Mouse (Mus musculus): ENCODE results near the gene Slc9a9. TPM values are rescaled to one million over a fixed set of nuclear protein-coding genes. Genes with fewer than 3 reads are reported as not detected.
"Not testable (repeated sequence)": the region's sequence is repeated elsewhere in the genome, so short reads cannot be mapped to it uniquely, and the experiment has no call there.

The Slc9a9 gene
- polyA plus RNA-seq (2016; fragmentation: Nextera tagmentation; extraction: Ambion mirVana), result 4.8 and 5.6 TPM in 2 replicates

GRCm38 (mm10) chr9:94669791-94670577 lies at the start of gene Slc9a9:
Gene Slc9a9, plus strand, starts transcription at chr9:94669909.
- WGBS, result 2% methylated on average over 23 of the region's 23 CpGs
- Histone ChIP-seq H3K4me1 (no peaks in the 10 kb centered on the region; the same call in 1 of the 2 replicates), H3K36me3 (no peaks in the 10 kb centered on the region), H3K9me3 (no peaks in the 10 kb centered on the region), H3K27ac (0 out of 2 replicates have a peak within 1 kb of the TSS, but pooled peaks have one; percentile 7), H3K27me3 (no peaks in the 10 kb centered on the region), H3K9ac (0 out of 2 replicates have a peak within 1 kb of the TSS, but pooled peaks have one; percentile 7), H3K4me2 (replicated peaks) (peak within 1 kb of the TSS; percentile 65), H3K4me3 (peak within 1 kb of the TSS; percentile 42)
- ATAC-seq (ENCODE audit: insufficient number of reproducible peaks, insufficient read depth, low FRiP score, low TSS enrichment), result peak; percentile 79

- no peaks in the 10 kb centered on the region for H3K4me1 ChIP-seq
- no peaks in the 10 kb centered on the region for H3K9me3 ChIP-seq
- H3K36me3 ChIP-seq, result no peaks in the 10 kb centered on the region
- H3K27me3 ChIP-seq, result no peaks in the 10 kb centered on the region
- WGBS, result 77% methylated on average over 6 of the region's 6 CpGs
- no peak for ATAC-seq (ENCODE audit: insufficient number of reproducible peaks, insufficient read depth, low FRiP score, low TSS enrichment)
- no peak overlapping the region for H3K27ac ChIP-seq
- H3K4me2 ChIP-seq (replicated peaks), result no peak overlapping the region
- no peak overlapping the region for H3K4me3 ChIP-seq
- H3K9ac ChIP-seq, result no peak overlapping the region
These were observed 49.4 kb upstream of the Slc9a9 start for GRCm38 (mm10) chr9:94620342-94620741.

- Histone ChIP-seq H3K4me2 (replicated peaks) (no peak overlapping the region), H3K36me3 (no peaks in the 10 kb centered on the region), H3K4me1 (no peaks in the 10 kb centered on the region), H3K27ac (no peak overlapping the region), H3K27me3 (no peaks in the 10 kb centered on the region), H3K9ac (no peak overlapping the region), H3K9me3 (no peaks in the 10 kb centered on the region), H3K4me3 (no peak overlapping the region)
- 73% methylated on average over 10 of the region's 10 CpGs for WGBS
- ATAC-seq (ENCODE audit: insufficient number of reproducible peaks, insufficient read depth, low FRiP score, low TSS enrichment), result no peak
These were observed 48.9 kb upstream of the Slc9a9 start for GRCm38 (mm10) chr9:94620846-94621245.

GRCm38 (mm10) chr9:94621902-94622301 lies 47.8 kb upstream of the Slc9a9 start:
- ATAC-seq (ENCODE audit: insufficient number of reproducible peaks, insufficient read depth, low FRiP score, low TSS enrichment), result no peak
- Histone ChIP-seq H3K4me1 (no peaks in the 10 kb centered on the region), H3K4me2 (replicated peaks) (no peak overlapping the region), H3K9me3 (no peaks in the 10 kb centered on the region), H3K27me3 (no peaks in the 10 kb centered on the region), H3K27ac (no peak overlapping the region), H3K9ac (no peak overlapping the region), H3K36me3 (no peaks in the 10 kb centered on the region), H3K4me3 (no peak overlapping the region)
- WGBS, result 50% methylated on average over 2 of the region's 2 CpGs

GRCm38 (mm10) chr9:94626737-94627136 lies 43.0 kb upstream of the Slc9a9 start:
- Histone ChIP-seq H3K4me2 (replicated peaks) (no peak overlapping the region), H3K9me3 (no peaks in the 10 kb centered on the region), H3K4me3 (no peak overlapping the region), H3K36me3 (no peaks in the 10 kb centered on the region), H3K4me1 (no peaks in the 10 kb centered on the region), H3K27ac (no peak overlapping the region), H3K9ac (no peak overlapping the region), H3K27me3 (no peaks in the 10 kb centered on the region)
- 78% methylated on average over 3 of the region's 3 CpGs for WGBS
- no peak for ATAC-seq (ENCODE audit: insufficient number of reproducible peaks, insufficient read depth, low FRiP score, low TSS enrichment)

- Histone ChIP-seq H3K9me3 (no peaks in the 10 kb centered on the region), H3K4me1 (no peaks in the 10 kb centered on the region), H3K4me2 (replicated peaks) (no peak overlapping the region), H3K27me3 (no peaks in the 10 kb centered on the region), H3K36me3 (no peaks in the 10 kb centered on the region), H3K9ac (no peak overlapping the region), H3K4me3 (no peak overlapping the region), H3K27ac (no peak overlapping the region)
- no peak for ATAC-seq (ENCODE audit: insufficient number of reproducible peaks, insufficient read depth, low FRiP score, low TSS enrichment)
- 57% methylated on average over 3 of the region's 3 CpGs for WGBS
These were observed 40.8 kb upstream of the Slc9a9 start for GRCm38 (mm10) chr9:94628948-94629347.

GRCm38 (mm10) chr9:94634275-94634674 lies 35.4 kb upstream of the Slc9a9 start:
- WGBS, result 76% methylated on average over 4 of the region's 4 CpGs
- H3K4me3 ChIP-seq; H3K4me2 ChIP-seq (replicated peaks); H3K36me3 ChIP-seq; H3K27ac ChIP-seq; H3K4me1 ChIP-seq; H3K27me3 ChIP-seq; ATAC-seq (ENCODE audit: insufficient number of reproducible peaks, insufficient read depth, low FRiP score, low TSS enrichment); H3K9ac ChIP-seq; H3K9me3 ChIP-seq: not testable (repeated sequence)

- no peaks in the 10 kb centered on the region for H3K4me1 ChIP-seq
- no peak overlapping the region for H3K4me3 ChIP-seq
- H3K27ac ChIP-seq, result no peak overlapping the region
- H3K4me2 ChIP-seq (replicated peaks), result no peak overlapping the region
- H3K27me3 ChIP-seq, result no peaks in the 10 kb centered on the region
- no peak overlapping the region for H3K9ac ChIP-seq
- 83% methylated on average over 6 of the region's 6 CpGs for WGBS
- no peaks in the 10 kb centered on the region for H3K36me3 ChIP-seq
- no peak for ATAC-seq (ENCODE audit: insufficient number of reproducible peaks, insufficient read depth, low FRiP score, low TSS enrichment)
- no peaks in the 10 kb centered on the region for H3K9me3 ChIP-seq
These were observed 24.1 kb upstream of the Slc9a9 start for GRCm38 (mm10) chr9:94645631-94646030.

GRCm38 (mm10) chr9:94647425-94647824 lies 22.3 kb upstream of the Slc9a9 start:
- Histone ChIP-seq H3K36me3 (no peaks in the 10 kb centered on the region), H3K4me3 (no peak overlapping the region), H3K9ac (no peak overlapping the region), H3K4me1 (no peaks in the 10 kb centered on the region), H3K27me3 (no peaks in the 10 kb centered on the region), H3K9me3 (no peaks in the 10 kb centered on the region), H3K27ac (no peak overlapping the region), H3K4me2 (replicated peaks) (no peak overlapping the region)
- no peak for ATAC-seq (ENCODE audit: insufficient number of reproducible peaks, insufficient read depth, low FRiP score, low TSS enrichment)
- 68% methylated on average over 4 of the region's 4 CpGs for WGBS

- Histone ChIP-seq H3K9me3 (no peaks in the 10 kb centered on the region), H3K9ac (no peak overlapping the region), H3K36me3 (no peaks in the 10 kb centered on the region), H3K4me1 (no peaks in the 10 kb centered on the region), H3K4me3 (no peak overlapping the region), H3K27ac (no peak overlapping the region), H3K4me2 (replicated peaks) (no peak overlapping the region), H3K27me3 (no peaks in the 10 kb centered on the region)
- WGBS, result 79% methylated on average over 1 of the region's 1 CpGs
- no peak for ATAC-seq (ENCODE audit: insufficient number of reproducible peaks, insufficient read depth, low FRiP score, low TSS enrichment)
These were observed 19.7 kb upstream of the Slc9a9 start for GRCm38 (mm10) chr9:94649991-94650390.

GRCm38 (mm10) chr9:94653198-94653597 lies 16.5 kb upstream of the Slc9a9 start:
- Histone ChIP-seq H3K27me3 (no peaks in the 10 kb centered on the region), H3K4me1 (no peaks in the 10 kb centered on the region), H3K27ac (no peak overlapping the region), H3K9me3 (no peaks in the 10 kb centered on the region; the same call in 1 of the 2 replicates), H3K4me3 (no peak overlapping the region), H3K4me2 (replicated peaks) (no peak overlapping the region), H3K9ac (no peak overlapping the region), H3K36me3 (no peaks in the 10 kb centered on the region)
- WGBS, result 85% methylated on average over 6 of the region's 6 CpGs
- ATAC-seq (ENCODE audit: insufficient number of reproducible peaks, insufficient read depth, low FRiP score, low TSS enrichment), result no peak

- Histone ChIP-seq H3K27me3 (no peaks in the 10 kb centered on the region), H3K9ac (no peak overlapping the region), H3K4me1 (no peaks in the 10 kb centered on the region), H3K36me3 (no peaks in the 10 kb centered on the region), H3K4me3 (no peak overlapping the region), H3K9me3 (no peaks in the 10 kb centered on the region; the same call in 1 of the 2 replicates), H3K4me2 (replicated peaks) (no peak overlapping the region), H3K27ac (no peak overlapping the region)
- no peak for ATAC-seq (ENCODE audit: insufficient number of reproducible peaks, insufficient read depth, low FRiP score, low TSS enrichment)
- WGBS, result 83% methylated on average over 2 of the region's 2 CpGs
These were observed 15.9 kb upstream of the Slc9a9 start for GRCm38 (mm10) chr9:94653827-94654226.
